Comparison of ENCODE assay signal across 24 mouse cellular contexts in genomic region chr6:65465294-65465693, GRCm38 (mm10). TPM values are rescaled to one million over a fixed set of nuclear protein-coding genes. Genes with fewer than 3 reads are reported as not detected.
DNase-seq lines count a peak whose midpoint lies in the region; ATAC-seq and TF ChIP-seq lines count a peak whose summit lies in the region.
"Had no signal": no experiment of that assay in that cellular context is flagged by ENCODE, and none has a peak within 500 bp of the region (broad histone marks: within the 10 kb centered on the region; RNA-seq: fewer than 3 reads in every experiment).

No protein-coding gene starts in this region.

- TF ChIP-seq EP300 in CH12.LX (IDR thresholded peaks at IDR 0.05; ENCODE audit: low read length), result no peak

- no peak overlapping the region for H3K9ac ChIP-seq in CH12.LX (ENCODE audit: insufficient read depth, low read depth)
- H3K9ac ChIP-seq in forebrain, embryonic 16.5 days (replicated peaks; ENCODE audit: low read depth, low read length), result no peak overlapping the region
- H3K9ac ChIP-seq: embryonic facial prominence, embryonic 12.5 days; forebrain, embryonic 13.5 days; forebrain, embryonic 15.5 days had no signal

- no peaks in the 10 kb centered on the region for H3K27me3 ChIP-seq in CH12.LX (replicated peaks)
- no peaks in the 10 kb centered on the region for H3K27me3 ChIP-seq in forebrain, embryonic 16.5 days (replicated peaks; ENCODE audit: control insufficient read depth, insufficient read depth, low read length)
- H3K27me3 ChIP-seq: embryonic facial prominence, embryonic 12.5 days; forebrain, embryonic 13.5 days; forebrain, embryonic 15.5 days had no signal

- WGBS in forebrain, embryonic 16.5 days, result 90% methylated on average over 1 of the region's 1 CpGs

- no peak for TF ChIP-seq RAD21 in CH12.LX (IDR thresholded peaks at IDR 0.05; ENCODE audit: low read depth, low read length)

- H3K9me3 ChIP-seq in CH12.LX (replicated peaks; ENCODE audit: low read length), result no peaks in the 10 kb centered on the region
- H3K9me3 ChIP-seq in forebrain, embryonic 16.5 days (ENCODE audit: control insufficient read depth, low read length), result no peaks in the 10 kb centered on the region
- H3K9me3 ChIP-seq: embryonic facial prominence, embryonic 10.5 days; embryonic facial prominence, embryonic 12.5 days; forebrain, embryonic 13.5 days; forebrain, embryonic 15.5 days had no signal

- dilution Hi-C loops in CH12.LX (cut with MboI; ENCODE audit: extremely low pct_ligation_motif_present, extremely low pct_unique_long_range_greater_than_20kb, low sequenced_read_pairs), result no loop called here

- H3K4me1 ChIP-seq in CH12.LX (ENCODE audit: control insufficient read depth in 1 of 2, insufficient read depth in 2 of 2), result peaks cover 3 to 4% of the 10 kb centered on the region in 2 experiments; a peak in 2 of 4 replicates
- H3K4me1 ChIP-seq in forebrain, embryonic 16.5 days (replicated peaks; ENCODE audit: control insufficient read depth, insufficient read depth, low read length), result no peaks in the 10 kb centered on the region
- H3K4me1 ChIP-seq: embryonic facial prominence, embryonic 10.5 days; embryonic facial prominence, embryonic 12.5 days; forebrain, embryonic 13.5 days; forebrain, embryonic 15.5 days had no signal

- no peak for TF ChIP-seq POLR2A in CH12.LX (IDR thresholded peaks at IDR 0.05; ENCODE audit: low read depth, low read length)

- no peak for TF ChIP-seq CTCF in CH12.LX (conservative IDR thresholded peaks at IDR 0.05 in 1 of 2, IDR thresholded peaks at IDR 0.05 in 1 of 2; ENCODE audit: low read depth in 2 of 2, low read length in 2 of 2)

- no peaks in the 10 kb centered on the region for H3K36me3 ChIP-seq in CH12.LX (replicated peaks in 1 of 2; ENCODE audit: control insufficient read depth in 1 of 2, insufficient read depth in 1 of 2, low read length in 1 of 2)
- no peaks in the 10 kb centered on the region for H3K36me3 ChIP-seq in forebrain, embryonic 16.5 days (ENCODE audit: control insufficient read depth, insufficient read depth)
- H3K36me3 ChIP-seq: embryonic facial prominence, embryonic 10.5 days; embryonic facial prominence, embryonic 12.5 days; forebrain, embryonic 15.5 days had no signal

- no peaks in the 10 kb centered on the region for H3K79me2 ChIP-seq in CH12.LX (replicated peaks; ENCODE audit: control insufficient read depth, extremely low read depth, insufficient read depth, poor library complexity, severe bottlenecking)

- no peak overlapping the region for H3K27ac ChIP-seq in CH12.LX (ENCODE audit: insufficient read depth, low read depth)
- no peak overlapping the region for H3K27ac ChIP-seq in forebrain, embryonic 16.5 days (ENCODE audit: low read length)
- H3K27ac ChIP-seq: embryonic facial prominence, embryonic 10.5 days; embryonic facial prominence, embryonic 12.5 days; forebrain, embryonic 13.5 days; forebrain, embryonic 15.5 days had no signal

- in situ Hi-C loops in CH12.LX (cut with MboI; ENCODE audit: low pct_ligation_motif_present, low pct_unique_long_range_greater_than_20kb, low sequenced_read_pairs), result no loop called here

- H3K4me2 ChIP-seq in CH12.LX (ENCODE audit: insufficient read depth, low read depth, poor library complexity, severe bottlenecking), result no peak overlapping the region
- no peak overlapping the region for H3K4me2 ChIP-seq in forebrain, embryonic 16.5 days (ENCODE audit: low read length)
- H3K4me2 ChIP-seq: embryonic facial prominence, embryonic 12.5 days; forebrain, embryonic 13.5 days; forebrain, embryonic 15.5 days had no signal

- ATAC-seq in forebrain, embryonic 16.5 days, result no peak
- ATAC-seq: forebrain, embryonic 13.5 days; forebrain, embryonic 15.5 days had no signal

- peak; percentile 41 for DNase-seq in CD4-positive, CD25-positive, alpha-beta regulatory T cell, adult 2 months (ENCODE audit: low read depth, low spot score)
- peak; percentile 14 for DNase-seq in CH12.LX (ENCODE audit: extremely low read depth)
- DNase-seq in induced T-regulatory cell, adult 2 months (ENCODE audit: low read depth), result peak; percentile 31
- DNase-seq in adrenal gland, adult 2 months, result no peak
- DNase-seq in cerebellum, adult 9-11 months, result no peak
- no peak for DNase-seq in gastrocnemius, adult 8-10 months (ENCODE audit: low spot score in 2 of 2)
- DNase-seq: adrenal gland, postnatal 10 days; adrenal gland, postnatal 25 days; cerebellum, adult 11 months; cerebellum, adult 18-20 months; cerebellum, adult 8-10 months; cerebellum, postnatal 10 days; cerebellum, postnatal 25 days had no signal

- no peak overlapping the region for H3K4me3 ChIP-seq in CH12.LX (replicated peaks in 1 of 3; ENCODE audit: low read depth in 2 of 3, low read length in 2 of 3, poor library complexity in 1 of 3)
- H3K4me3 ChIP-seq in forebrain, embryonic 16.5 days (replicated peaks; ENCODE audit: low read length), result no peak overlapping the region
- H3K4me3 ChIP-seq: embryonic facial prominence, embryonic 10.5 days; embryonic facial prominence, embryonic 12.5 days; forebrain, embryonic 13.5 days; forebrain, embryonic 15.5 days had no signal

TF ChIP-seq in CH12.LX, 34 proteins besides CTCF, POLR2A, EP300 and RAD21:
- 0 out of 2 replicates have a peak, but pooled peaks have one; percentile 17 for TF ChIP-seq BHLHE40 (IDR thresholded peaks at IDR 0.05; ENCODE audit: low read depth, low read length)
- TF ChIP-seq NELFE (IDR thresholded peaks at IDR 0.05; ENCODE audit: low read depth, low read length), result no peak
- peak; percentile 40; the same call in 1 of the 2 replicates for TF ChIP-seq JUND (conservative IDR thresholded peaks at IDR 0.05; ENCODE audit: low read depth, low read length)
- no peak; the same call in 1 of the 2 replicates for TF ChIP-seq ETS1 (conservative IDR thresholded peaks at IDR 0.05; ENCODE audit: low read depth, low read length)
- TF ChIP-seq POLR2AphosphoS2 (IDR thresholded peaks at IDR 0.05; ENCODE audit: low read depth, low read length), result no peak
- TF ChIP-seq UBTF (IDR thresholded peaks at IDR 0.05; ENCODE audit: low read depth, low read length), result no peak
- no peak for TF ChIP-seq KAT2A (IDR thresholded peaks at IDR 0.05; ENCODE audit: insufficient replicate concordance, low read length)
- TF ChIP-seq RCOR1 (conservative IDR thresholded peaks at IDR 0.05; ENCODE audit: low read depth, low read length), result no peak
- TF ChIP-seq TCF12 (IDR thresholded peaks at IDR 0.05; ENCODE audit: low read depth, low read length), result no peak

RNA-seq across cellular contexts. Expression of gene Tnip3, which starts 59.8 kb away (rescaled TPM):
- total RNA-seq in CH12.LX (2012; rRNA removed) (1.4 and 1.5 TPM in 2 replicates), CH12.LX (2014; rRNA removed) (2.1 and 2.5 TPM in 2 replicates)
- 2.5 and 2.9 TPM in 2 replicates for polyA plus RNA-seq in CH12.LX (2012; ENCODE audit: insufficient read length, low read depth)
- not detected in 2 replicates for polyA plus RNA-seq in forebrain, embryonic 16.5 days (2015; fragmentation: Nextera tagmentation; extraction: Ambion mirVana)
- under 1 TPM; 0.40 to 0.93 TPM for total RNA-seq in adrenal gland, adult 2 months (2021)
- not detected in 2 replicates for polyA plus RNA-seq in adrenal gland, adult 2 months (2012; rRNA removed)
- not detected for total RNA-seq in gastrocnemius, adult 8-10 months (2022)
- total RNA-seq: ES-E14, MEL had no signal
- polyA plus RNA-seq: brain, embryonic 14.5 days; C2C12; cortical plate, adult 2 months; embryonic facial prominence, embryonic 10.5 days; embryonic facial prominence, embryonic 12.5 days; forebrain, embryonic 11.5 days; forebrain, embryonic 13.5 days; forebrain, embryonic 15.5 days had no signal

Comparison
In these comparisons a context has a peak if more than half of its experiments do, and no peak if none do; other contexts are left out.
1. DNase-seq: peak in CD4-positive, CD25-positive, alpha-beta regulatory T cell, adult 2 months (single experiment), CH12.LX (single experiment) and induced T-regulatory cell, adult 2 months (single experiment); none in adrenal gland, adult 2 months (single experiment), cerebellum, adult 9-11 months (single experiment) and gastrocnemius, adult 8-10 months (0 of 2).